Mouse (Mus musculus): ENCODE results near the gene 6030452D12Rik. TPM values are rescaled to one million over a fixed set of nuclear protein-coding genes. Genes with fewer than 3 reads are reported as not detected.

The 6030452D12Rik gene
- polyA plus RNA-seq, 1 experiment from 2014 or later: not detected

DNA sequence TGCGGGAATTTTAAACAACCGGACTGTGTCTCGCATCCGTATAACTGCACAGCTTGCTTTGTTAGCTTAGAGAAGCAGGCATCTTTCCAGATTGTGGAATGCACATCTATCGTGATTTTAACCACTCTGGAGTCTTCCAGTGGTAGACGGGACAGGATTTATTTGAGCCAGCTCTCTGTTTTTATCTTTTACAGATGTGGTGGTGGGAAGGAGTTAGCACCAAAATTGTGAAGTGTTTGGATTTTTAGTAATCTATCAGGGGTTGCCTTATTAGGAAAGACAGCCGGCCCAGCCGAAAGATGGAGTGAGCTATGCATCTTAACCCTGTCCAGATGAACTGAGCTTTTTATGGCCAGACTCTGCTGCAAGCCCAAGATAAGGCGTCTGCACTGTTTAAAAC is 21.5 kb downstream of the 6030452D12Rik start:
- H3K27ac ChIP-seq (replicated peaks): no peak overlapping the region; the same call in 1 of the 2 replicates
- no peak overlapping the region for H3K9ac ChIP-seq
- peaks cover 6% of the 10 kb centered on the region for H3K4me1 ChIP-seq (replicated peaks)
- H3K4me3 ChIP-seq: no peak overlapping the region
- no peaks in the 10 kb centered on the region for H3K27me3 ChIP-seq
- no peaks in the 10 kb centered on the region for H3K9me3 ChIP-seq
- H3K4me2 ChIP-seq: no peak overlapping the region
- no peak for ATAC-seq (ENCODE audit: low read depth)
- WGBS: 61% methylated on average over 9 of the region's 9 CpGs
- H3K36me3 ChIP-seq: no peaks in the 10 kb centered on the region

DNA sequence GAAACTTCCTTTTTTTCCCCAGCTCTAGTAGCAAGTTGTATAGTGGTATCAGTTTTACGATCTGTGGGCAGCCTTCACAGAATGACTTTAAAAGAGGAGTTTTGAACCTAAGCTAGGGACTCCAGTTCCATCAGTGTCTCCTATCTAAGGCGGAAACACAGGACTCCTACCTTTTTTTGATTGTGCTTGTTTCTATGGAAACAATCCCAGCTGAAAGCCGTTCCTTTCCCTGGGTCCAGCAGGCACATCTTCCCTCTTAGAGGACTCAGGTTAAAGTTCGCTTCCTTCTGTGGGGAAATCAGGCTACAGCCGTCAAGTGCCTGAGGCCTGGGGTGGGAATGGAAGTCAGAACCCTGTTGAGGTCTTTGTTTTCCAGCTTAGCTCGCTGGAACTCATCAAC is 26.4 kb downstream of the 6030452D12Rik start:
- H3K27ac ChIP-seq (replicated peaks): no peak overlapping the region
- no peak for ATAC-seq (ENCODE audit: low read depth)
- H3K27me3 ChIP-seq: no peaks in the 10 kb centered on the region
- H3K4me1 ChIP-seq (replicated peaks): 0 out of 2 replicates have a peak, but pooled peaks cover 4% of the 10 kb centered on the region
- H3K36me3 ChIP-seq: 0 out of 2 replicates have a peak, but pooled peaks cover 4% of the 10 kb centered on the region
- H3K4me2 ChIP-seq: no peak overlapping the region
- 67% methylated on average over 6 of the region's 6 CpGs for WGBS
- no peak overlapping the region for H3K4me3 ChIP-seq
- no peak overlapping the region for H3K9ac ChIP-seq
- no peaks in the 10 kb centered on the region for H3K9me3 ChIP-seq

DNA sequence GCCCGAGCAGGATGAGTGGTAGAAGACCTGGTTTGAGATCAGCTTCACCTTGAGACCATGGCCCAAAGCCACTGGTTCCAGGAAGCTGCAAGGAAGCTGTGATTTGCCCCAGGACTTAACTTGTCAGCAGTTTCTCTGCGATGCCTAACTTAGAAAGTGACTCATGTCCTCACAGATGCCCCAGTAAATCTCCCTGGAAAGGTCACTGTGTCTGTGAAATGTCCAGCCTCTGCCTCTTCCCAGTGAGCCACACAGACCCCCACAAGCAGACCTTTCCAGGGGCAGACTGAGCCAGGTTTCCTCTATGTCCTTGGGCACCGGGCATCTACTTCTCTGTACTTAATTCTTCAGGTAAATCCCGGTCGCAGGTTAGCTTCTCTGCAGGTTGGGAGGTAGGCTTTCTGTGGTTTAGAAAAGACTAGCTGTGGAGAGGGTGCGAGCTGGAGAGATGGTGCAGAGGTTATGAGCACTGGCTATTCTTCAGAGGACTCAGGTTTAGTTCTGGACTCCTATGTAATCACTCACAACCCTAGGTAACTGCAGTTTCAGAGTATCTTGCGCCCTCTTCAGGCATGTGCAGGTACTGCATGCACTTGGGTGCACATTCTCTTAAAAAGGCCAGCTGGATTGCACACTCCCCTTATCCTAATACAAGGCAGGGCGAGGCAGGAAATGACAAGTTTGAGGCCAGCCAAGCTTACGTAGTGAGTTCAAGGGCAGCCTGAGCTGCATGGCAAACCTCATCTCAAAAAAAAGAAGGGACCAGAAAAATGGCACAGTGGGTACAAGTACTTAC is 27.1 kb downstream of the 6030452D12Rik start:
- H3K4me2 ChIP-seq: no peak overlapping the region
- ATAC-seq (ENCODE audit: low read depth): no peak
- H3K9me3 ChIP-seq: no peaks in the 10 kb centered on the region
- no peak overlapping the region for H3K4me3 ChIP-seq
- H3K9ac ChIP-seq: no peak overlapping the region
- 89% methylated on average over 9 of the region's 9 CpGs for WGBS
- no peak overlapping the region for H3K27ac ChIP-seq (replicated peaks)
- H3K36me3 ChIP-seq: 0 out of 2 replicates have a peak, but pooled peaks cover 4% of the 10 kb centered on the region
- H3K4me1 ChIP-seq (replicated peaks): no peaks in the 10 kb centered on the region
- H3K27me3 ChIP-seq: no peaks in the 10 kb centered on the region

DNA sequence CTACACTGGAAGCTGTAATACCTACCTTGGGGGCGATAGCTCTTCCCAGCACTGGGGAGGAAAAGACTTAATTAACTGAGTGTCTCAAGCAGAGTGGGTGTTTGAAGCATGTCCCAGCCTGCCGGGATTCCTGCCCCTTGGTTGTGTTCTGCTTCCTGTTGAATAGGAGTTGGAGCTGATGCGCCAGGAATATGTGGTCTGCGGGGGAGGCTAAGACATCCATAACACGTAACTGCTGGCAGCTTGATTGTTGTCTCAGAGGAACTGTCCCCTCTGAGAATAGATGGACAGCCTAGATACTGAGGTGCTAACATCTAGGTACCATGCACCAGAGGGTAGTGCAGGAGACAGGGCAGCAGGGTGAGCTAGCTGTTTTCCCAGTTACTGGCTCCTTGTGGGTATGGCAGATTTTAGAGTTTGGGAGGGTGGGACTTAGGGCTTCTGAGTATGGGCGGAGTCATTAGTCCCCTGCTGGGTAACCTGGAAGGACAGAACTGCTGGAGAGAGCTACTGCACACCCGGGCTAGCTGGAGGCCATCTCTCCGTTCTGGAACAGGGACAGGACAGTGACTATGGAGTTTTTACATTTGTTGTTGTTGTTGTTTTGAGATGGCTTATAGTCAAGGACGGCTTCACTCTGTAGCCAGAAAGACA is 28.4 kb downstream of the 6030452D12Rik start:
- no peaks in the 10 kb centered on the region for H3K27me3 ChIP-seq
- H3K4me1 ChIP-seq (replicated peaks): no peaks in the 10 kb centered on the region
- 86% methylated on average over 9 of the region's 9 CpGs for WGBS
- no peak overlapping the region for H3K4me3 ChIP-seq
- H3K4me2 ChIP-seq: no peak overlapping the region
- ATAC-seq (ENCODE audit: low read depth): no peak
- H3K27ac ChIP-seq (replicated peaks): no peak overlapping the region
- H3K9ac ChIP-seq: no peak overlapping the region
- 0 out of 2 replicates have a peak, but pooled peaks cover 4% of the 10 kb centered on the region for H3K36me3 ChIP-seq
- no peaks in the 10 kb centered on the region for H3K9me3 ChIP-seq

DNA sequence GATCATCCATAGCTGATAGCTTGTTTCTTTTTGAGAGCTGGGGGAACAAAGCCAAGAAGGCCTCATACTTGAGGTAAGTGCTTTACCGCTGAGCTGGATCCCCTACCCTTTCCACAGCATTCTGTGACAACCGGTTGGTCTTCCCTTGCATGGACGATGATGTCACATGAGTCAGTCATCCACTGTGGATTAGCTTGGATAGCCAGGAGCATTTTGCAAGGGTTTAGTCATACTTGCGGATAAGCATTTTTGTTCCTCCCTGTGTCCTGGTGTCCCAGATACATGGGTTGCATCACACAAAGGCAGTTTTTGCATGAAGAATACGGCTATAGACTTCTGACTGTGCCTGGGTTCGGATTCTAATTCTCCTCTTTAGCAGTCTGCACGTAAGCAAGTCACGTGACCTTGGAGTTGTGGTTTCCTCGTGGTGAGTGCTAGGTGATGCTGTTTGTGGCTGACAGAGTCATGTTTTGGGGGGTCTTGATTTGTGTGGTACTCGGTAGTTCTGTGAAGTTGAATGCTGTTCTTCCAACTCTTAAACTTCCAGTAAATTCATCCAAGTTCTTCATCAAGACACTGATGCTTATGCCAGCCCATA is 29.7 kb downstream of the 6030452D12Rik start:
- ATAC-seq (ENCODE audit: low read depth): no peak

GRCm38 (mm10) chr8:106530566-106530965 is 30.2 kb downstream of the 6030452D12Rik start:
- Histone ChIP-seq H3K9ac (no peak overlapping the region), H3K4me3 (no peak overlapping the region), H3K9me3 (no peaks in the 10 kb centered on the region), H3K27me3 (no peaks in the 10 kb centered on the region), H3K27ac (replicated peaks) (no peak overlapping the region), H3K36me3 (0 out of 2 replicates have a peak, but pooled peaks cover 4% of the 10 kb centered on the region), H3K4me1 (replicated peaks) (no peaks in the 10 kb centered on the region), H3K4me2 (no peak overlapping the region)
- WGBS: 72% methylated on average over 4 of the region's 4 CpGs
- ATAC-seq (ENCODE audit: low read depth): no peak

More for the DNA sequence above, 29.7 kb downstream of the 6030452D12Rik start:
- Histone ChIP-seq H3K27me3 (no peaks in the 10 kb centered on the region), H3K4me2 (no peak overlapping the region), H3K36me3 (0 out of 2 replicates have a peak, but pooled peaks cover 4% of the 10 kb centered on the region), H3K27ac (replicated peaks) (no peak overlapping the region), H3K4me3 (no peak overlapping the region), H3K9me3 (no peaks in the 10 kb centered on the region), H3K4me1 (replicated peaks) (no peaks in the 10 kb centered on the region), H3K9ac (no peak overlapping the region)
- 94% methylated on average over 10 of the region's 10 CpGs for WGBS

DNA sequence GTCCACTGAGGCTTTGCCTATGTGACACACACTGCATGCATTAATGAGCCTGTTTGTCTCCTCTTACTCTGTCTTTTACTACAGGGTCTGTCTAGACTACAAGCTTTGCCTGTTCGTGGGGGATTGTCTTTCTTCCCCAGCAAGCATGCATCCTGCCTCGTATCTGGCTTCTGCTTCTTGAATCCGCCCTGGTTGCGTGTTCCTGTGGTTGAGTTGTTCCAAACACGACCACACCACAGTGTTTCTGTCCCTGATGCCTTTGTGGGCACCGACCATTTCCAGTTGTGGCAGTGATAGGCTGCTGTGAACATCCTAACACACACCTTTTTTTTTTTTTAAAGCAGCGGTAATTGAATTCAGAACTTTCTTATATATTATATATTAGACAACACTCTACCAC is 33.4 kb downstream of the 6030452D12Rik start:
- Histone ChIP-seq H3K36me3 (0 out of 2 replicates have a peak, but pooled peaks cover 4% of the 10 kb centered on the region), H3K27ac (replicated peaks) (no peak overlapping the region), H3K4me3 (no peak overlapping the region), H3K4me2 (no peak overlapping the region), H3K9ac (no peak overlapping the region), H3K4me1 (replicated peaks) (peaks cover 4% of the 10 kb centered on the region; the same call in 1 of the 2 replicates), H3K27me3 (no peaks in the 10 kb centered on the region), H3K9me3 (no peaks in the 10 kb centered on the region)
- 81% methylated on average over 7 of the region's 7 CpGs for WGBS
- ATAC-seq (ENCODE audit: low read depth): no peak

- Histone ChIP-seq H3K36me3 (0 out of 2 replicates have a peak, but pooled peaks cover 4% of the 10 kb centered on the region), H3K9me3 (no peaks in the 10 kb centered on the region), H3K9ac (no peak overlapping the region), H3K4me2 (no peak overlapping the region), H3K4me1 (replicated peaks) (peaks cover 11% of the 10 kb centered on the region), H3K27me3 (no peaks in the 10 kb centered on the region), H3K4me3 (no peak overlapping the region), H3K27ac (replicated peaks) (no peak overlapping the region)
- ATAC-seq (ENCODE audit: low read depth): no peak
- 43% methylated on average over 6 of the region's 6 CpGs for WGBS
Measured at GRCm38 (mm10) chr8:106534449-106534848, 34.1 kb downstream of the 6030452D12Rik start.

GRCm38 (mm10) chr8:106535448-106535847 is 35.1 kb downstream of the 6030452D12Rik start:
- 74% methylated on average over 4 of the region's 4 CpGs for WGBS
- Histone ChIP-seq H3K9me3 (no peaks in the 10 kb centered on the region), H3K4me2 (no peak overlapping the region), H3K4me1 (replicated peaks) (peaks cover 15% of the 10 kb centered on the region), H3K36me3 (0 out of 2 replicates have a peak, but pooled peaks cover 2% of the 10 kb centered on the region), H3K27me3 (no peaks in the 10 kb centered on the region), H3K9ac (no peak overlapping the region), H3K4me3 (no peak overlapping the region), H3K27ac (replicated peaks) (no peak overlapping the region)
- ATAC-seq (ENCODE audit: low read depth): no peak

DNA sequence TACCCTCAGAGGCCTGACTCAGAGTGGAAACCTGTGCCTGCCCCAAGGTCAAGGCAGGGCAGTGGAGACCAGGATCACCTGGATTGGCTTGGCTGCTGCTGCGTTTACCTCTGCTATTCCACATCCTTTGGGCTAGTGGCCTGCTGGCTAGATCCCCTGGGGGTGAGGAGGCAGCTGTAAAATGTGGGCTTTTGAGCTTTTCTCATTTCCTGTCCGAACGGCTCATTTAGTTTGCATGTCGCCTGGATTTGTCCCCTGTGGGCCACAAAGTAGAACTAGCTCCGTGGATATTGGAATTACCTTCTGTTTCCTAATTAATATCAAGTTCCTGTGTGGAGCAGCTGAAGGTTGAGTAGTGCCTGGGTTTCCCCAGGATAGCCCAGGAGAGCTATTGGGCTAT is 38.9 kb downstream of the 6030452D12Rik start:
- 12% methylated on average over 5 of the region's 5 CpGs for WGBS
- H3K36me3 ChIP-seq: no peaks in the 10 kb centered on the region
- H3K9ac ChIP-seq: no peak overlapping the region
- no peak overlapping the region for H3K4me3 ChIP-seq
- no peak overlapping the region for H3K4me2 ChIP-seq
- H3K27me3 ChIP-seq: no peaks in the 10 kb centered on the region
- H3K4me1 ChIP-seq (replicated peaks): peaks cover 15% of the 10 kb centered on the region
- no peaks in the 10 kb centered on the region for H3K9me3 ChIP-seq
- peak overlapping the region; percentile 54 for H3K27ac ChIP-seq (replicated peaks)
- peak; percentile 62; the same call in 1 of the 2 replicates for ATAC-seq (ENCODE audit: low read depth)

GRCm38 (mm10) chr8:106541002-106541401 is 40.7 kb downstream of the 6030452D12Rik start:
- Histone ChIP-seq H3K4me2 (no peak overlapping the region), H3K27me3 (no peaks in the 10 kb centered on the region), H3K4me3 (no peak overlapping the region), H3K9me3 (no peaks in the 10 kb centered on the region), H3K4me1 (replicated peaks) (peaks cover 15% of the 10 kb centered on the region), H3K9ac (no peak overlapping the region), H3K27ac (replicated peaks) (no peak overlapping the region), H3K36me3 (0 out of 2 replicates have a peak, but pooled peaks cover 3% of the 10 kb centered on the region)
- 86% methylated on average over 11 of the region's 11 CpGs for WGBS
- ATAC-seq (ENCODE audit: low read depth): no peak

DNA sequence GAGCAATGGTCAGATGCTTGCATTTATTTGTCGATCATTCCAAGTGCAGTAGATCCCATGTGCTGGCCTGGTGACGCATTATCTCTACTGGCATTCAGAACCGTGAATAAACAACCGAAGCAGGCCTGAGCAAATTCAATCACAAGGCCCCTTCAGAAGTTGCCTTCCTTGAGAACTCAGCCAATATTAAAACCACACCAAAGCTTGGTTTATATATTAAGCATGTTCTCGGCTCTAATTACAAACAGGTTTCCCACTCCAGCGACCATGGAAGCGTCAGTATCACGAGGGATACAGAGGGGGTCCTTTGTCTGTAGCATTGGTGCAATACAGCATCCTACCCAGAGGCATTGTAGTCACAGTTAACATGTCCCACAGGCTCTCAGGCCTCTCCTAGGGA is 42.7 kb downstream of the 6030452D12Rik start:
- Histone ChIP-seq H3K9ac (no peak overlapping the region), H3K9me3 (no peaks in the 10 kb centered on the region), H3K4me2 (no peak overlapping the region), H3K27me3 (no peaks in the 10 kb centered on the region), H3K36me3 (0 out of 2 replicates have a peak, but pooled peaks cover 3% of the 10 kb centered on the region), H3K4me1 (replicated peaks) (peaks cover 15% of the 10 kb centered on the region), H3K27ac (replicated peaks) (no peak overlapping the region), H3K4me3 (no peak overlapping the region)
- no peak for ATAC-seq (ENCODE audit: low read depth)
- 79% methylated on average over 8 of the region's 8 CpGs for WGBS

Data from neural tube, embryonic 13.5 days (tissue).